ENCODE assay signal across 32 mouse cellular contexts in the genomic region with DNA sequence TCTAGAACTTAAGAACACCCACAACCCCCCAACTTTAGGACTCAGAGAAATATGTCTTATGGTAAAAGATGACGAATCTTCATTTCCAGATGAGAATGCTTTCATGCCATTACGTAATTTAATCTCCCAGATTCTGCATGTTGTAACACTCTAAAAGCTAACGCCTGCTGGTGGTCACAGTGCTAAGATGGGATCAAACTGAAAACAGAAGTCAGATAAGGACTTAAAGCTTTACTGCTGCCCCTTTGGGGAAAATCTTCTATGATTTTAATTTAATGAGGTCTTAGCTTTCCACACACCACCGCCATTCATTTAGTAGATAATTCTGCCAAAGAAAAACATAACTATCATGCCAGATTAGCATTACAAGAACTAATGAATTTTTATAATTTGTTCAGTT. TPM values are rescaled to one million over a fixed set of nuclear protein-coding genes. Genes with fewer than 3 reads are reported as not detected.
DNase-seq lines count a peak whose midpoint lies in the region; ATAC-seq and TF ChIP-seq lines count a peak whose summit lies in the region.
"Had no signal": no experiment of that assay in that cellular context is flagged by ENCODE, and none has a peak within 500 bp of the region (broad histone marks: within the 10 kb centered on the region; RNA-seq: fewer than 3 reads in every experiment).

No protein-coding gene starts in this region.

- H3K9ac ChIP-seq in embryonic facial prominence, embryonic 11.5 days (replicated peaks; ENCODE audit: low read length) = no peak overlapping the region
- no peak overlapping the region for H3K9ac ChIP-seq in kidney, postnatal 0 days (ENCODE audit: low read depth, low read length)
- H3K9ac ChIP-seq in midbrain, embryonic 11.5 days (ENCODE audit: low read length) = no peak overlapping the region
- H3K9ac ChIP-seq in midbrain, embryonic 15.5 days = no peak overlapping the region
- H3K9ac ChIP-seq: forebrain, embryonic 13.5 days; hindbrain, embryonic 12.5 days; hindbrain, embryonic 15.5 days had no signal

- H3K4me3 ChIP-seq in embryonic facial prominence, embryonic 11.5 days (ENCODE audit: low read depth, low read length) = no peak overlapping the region
- H3K4me3 ChIP-seq in embryonic facial prominence, embryonic 10.5 days = no peak overlapping the region
- no peak overlapping the region for H3K4me3 ChIP-seq in kidney, postnatal 0 days (replicated peaks; ENCODE audit: low read depth, low read length)
- no peak overlapping the region for H3K4me3 ChIP-seq in kidney, adult 2 months (ENCODE audit: insufficient read depth, low read depth, low read length)
- H3K4me3 ChIP-seq in midbrain, embryonic 11.5 days (ENCODE audit: low read depth, low read length) = no peak overlapping the region
- H3K4me3 ChIP-seq in midbrain, embryonic 15.5 days = no peak overlapping the region
- H3K4me3 ChIP-seq: forebrain, embryonic 10.5 days; forebrain, embryonic 13.5 days; hindbrain, embryonic 12.5 days; hindbrain, embryonic 15.5 days had no signal

- no peak for ATAC-seq in embryonic facial prominence, embryonic 11.5 days (replicated peaks; ENCODE audit: insufficient number of reproducible peaks, low FRiP score, low TSS enrichment, low read depth)
- no peak for ATAC-seq in kidney, postnatal 0 days (replicated peaks; ENCODE audit: low FRiP score, low read depth)
- ATAC-seq in midbrain, embryonic 11.5 days (ENCODE audit: low FRiP score) = no peak
- ATAC-seq in midbrain, embryonic 15.5 days (replicated peaks) = no peak
- 0 out of 2 replicates have a peak, but pooled peaks have one; percentile 34 for ATAC-seq in megakaryocyte progenitor cell, adult 5-6 weeks (replicated peaks; ENCODE audit: poor library complexity)
- ATAC-seq: activated CD4-positive, CD25-positive, alpha-beta regulatory T cell, adult 4 months; CD4-positive, CD25-positive, alpha-beta regulatory T cell, adult 4 months; forebrain, embryonic 13.5 days; forebrain, embryonic 16.5 days had no signal

- no peak for TF ChIP-seq CTCF in kidney, postnatal 0 days (IDR thresholded peaks at IDR 0.05; ENCODE audit: low read depth)
- no peak for TF ChIP-seq CTCF in kidney, adult 2 months (conservative IDR thresholded peaks at IDR 0.05; ENCODE audit: insufficient read depth, insufficient read length, low read depth, low read length)

- WGBS in embryonic facial prominence, embryonic 11.5 days = 43% methylated on average over 4 of the region's 4 CpGs
- 65% methylated on average over 4 of the region's 4 CpGs for WGBS in embryonic facial prominence, embryonic 10.5 days
- 45% methylated on average over 4 of the region's 4 CpGs for WGBS in kidney, postnatal 0 days
- 66% methylated on average over 4 of the region's 4 CpGs for WGBS in kidney, adult 2 months
- 68% methylated on average over 4 of the region's 4 CpGs for WGBS in midbrain, embryonic 11.5 days
- 71% methylated on average over 4 of the region's 4 CpGs for WGBS in midbrain, embryonic 15.5 days

- no peaks in the 10 kb centered on the region for H3K9me3 ChIP-seq in embryonic facial prominence, embryonic 11.5 days (replicated peaks; ENCODE audit: control insufficient read depth, low read length)
- H3K9me3 ChIP-seq in embryonic facial prominence, embryonic 10.5 days = no peaks in the 10 kb centered on the region
- H3K9me3 ChIP-seq in kidney, postnatal 0 days (replicated peaks; ENCODE audit: low read length) = no peaks in the 10 kb centered on the region
- no peaks in the 10 kb centered on the region for H3K9me3 ChIP-seq in midbrain, embryonic 11.5 days (ENCODE audit: control insufficient read depth, low read length)
- no peaks in the 10 kb centered on the region for H3K9me3 ChIP-seq in midbrain, embryonic 15.5 days
- H3K9me3 ChIP-seq: forebrain, embryonic 10.5 days; forebrain, embryonic 13.5 days; hindbrain, embryonic 12.5 days; hindbrain, embryonic 15.5 days had no signal

- no peak overlapping the region for H3K4me2 ChIP-seq in embryonic facial prominence, embryonic 11.5 days (ENCODE audit: low read depth, low read length)
- no peak overlapping the region for H3K4me2 ChIP-seq in kidney, postnatal 0 days (ENCODE audit: low read length)
- no peak overlapping the region for H3K4me2 ChIP-seq in midbrain, embryonic 11.5 days
- no peak overlapping the region for H3K4me2 ChIP-seq in midbrain, embryonic 15.5 days
- H3K4me2 ChIP-seq: forebrain, embryonic 13.5 days; heart, embryonic 11.5 days; hindbrain, embryonic 12.5 days; hindbrain, embryonic 15.5 days had no signal

- peak; percentile 10 for DNase-seq in embryonic facial prominence, embryonic 11.5 days (ENCODE audit: low spot score)
- no peak for DNase-seq in embryonic facial prominence, embryonic 10.5 days (ENCODE audit: low spot score)
- peak; percentile 49 for DNase-seq in kidney, postnatal 0 days (ENCODE audit: low spot score)
- DNase-seq in kidney, adult 2 months = no peak
- peak; percentile 74 for DNase-seq in midbrain, embryonic 11.5 days (ENCODE audit: low spot score, missing footprints)
- DNase-seq in gastrocnemius, postnatal 4 days (ENCODE audit: low spot score in 2 of 2) = no peak
- DNase-seq: adrenal gland, adult 8-10 months; adrenal gland, postnatal 25 days; cerebellum, adult 11-12 months; cerebellum, adult 8-10 months; gastrocnemius, postnatal 14 days had no signal

- no peak for TF ChIP-seq POLR2A in kidney, adult 2 months (IDR thresholded peaks at IDR 0.05; ENCODE audit: low read depth, low read length)

- H3K27ac ChIP-seq in embryonic facial prominence, embryonic 11.5 days (replicated peaks; ENCODE audit: low read depth, low read length) = no peak overlapping the region
- no peak overlapping the region for H3K27ac ChIP-seq in embryonic facial prominence, embryonic 10.5 days (replicated peaks)
- no peak overlapping the region for H3K27ac ChIP-seq in kidney, postnatal 0 days
- no peak overlapping the region for H3K27ac ChIP-seq in kidney, adult 2 months (ENCODE audit: insufficient read depth, low read depth, low read length)
- H3K27ac ChIP-seq in midbrain, embryonic 11.5 days (ENCODE audit: low read depth, low read length) = no peak overlapping the region
- no peak overlapping the region for H3K27ac ChIP-seq in midbrain, embryonic 15.5 days
- H3K27ac ChIP-seq: forebrain, embryonic 10.5 days; forebrain, embryonic 13.5 days; hindbrain, embryonic 12.5 days; hindbrain, embryonic 15.5 days had no signal

- no peaks in the 10 kb centered on the region for H3K27me3 ChIP-seq in embryonic facial prominence, embryonic 11.5 days (ENCODE audit: control insufficient read depth, insufficient read depth, low read length)
- no peaks in the 10 kb centered on the region for H3K27me3 ChIP-seq in embryonic facial prominence, embryonic 10.5 days (replicated peaks; ENCODE audit: low read depth, poor library complexity, severe bottlenecking)
- no peaks in the 10 kb centered on the region for H3K27me3 ChIP-seq in kidney, postnatal 0 days (ENCODE audit: insufficient read depth, low read length)
- no peaks in the 10 kb centered on the region for H3K27me3 ChIP-seq in kidney, adult 2 months (replicated peaks; ENCODE audit: control insufficient read depth, insufficient read depth, low read length)
- H3K27me3 ChIP-seq in midbrain, embryonic 11.5 days (ENCODE audit: control insufficient read depth, insufficient read depth, low read length) = no peaks in the 10 kb centered on the region
- no peaks in the 10 kb centered on the region for H3K27me3 ChIP-seq in midbrain, embryonic 15.5 days (replicated peaks)
- H3K27me3 ChIP-seq: forebrain, embryonic 13.5 days; hindbrain, embryonic 12.5 days; hindbrain, embryonic 15.5 days had no signal

- no peaks in the 10 kb centered on the region for H3K36me3 ChIP-seq in embryonic facial prominence, embryonic 11.5 days (replicated peaks; ENCODE audit: control insufficient read depth, insufficient read depth, low read depth, low read length)
- no peaks in the 10 kb centered on the region for H3K36me3 ChIP-seq in embryonic facial prominence, embryonic 10.5 days (replicated peaks)
- no peaks in the 10 kb centered on the region for H3K36me3 ChIP-seq in kidney, postnatal 0 days (ENCODE audit: insufficient read depth, low read length)
- H3K36me3 ChIP-seq in kidney, adult 2 months (ENCODE audit: control insufficient read depth, insufficient read depth, low read length) = no peaks in the 10 kb centered on the region
- H3K36me3 ChIP-seq in midbrain, embryonic 11.5 days (ENCODE audit: control insufficient read depth, insufficient read depth, low read length) = no peaks in the 10 kb centered on the region
- no peaks in the 10 kb centered on the region for H3K36me3 ChIP-seq in midbrain, embryonic 15.5 days (replicated peaks)
- H3K36me3 ChIP-seq: forebrain, embryonic 10.5 days; hindbrain, embryonic 12.5 days; hindbrain, embryonic 15.5 days had no signal

- no peaks in the 10 kb centered on the region for H3K4me1 ChIP-seq in embryonic facial prominence, embryonic 11.5 days (ENCODE audit: control insufficient read depth, insufficient read depth, low read length)
- H3K4me1 ChIP-seq in embryonic facial prominence, embryonic 10.5 days = peaks cover 11% of the 10 kb centered on the region
- H3K4me1 ChIP-seq in kidney, postnatal 0 days (replicated peaks; ENCODE audit: insufficient read depth, low read length) = 0 out of 2 replicates have a peak, but pooled peaks cover 3% of the 10 kb centered on the region
- no peaks in the 10 kb centered on the region for H3K4me1 ChIP-seq in kidney, adult 2 months (ENCODE audit: control insufficient read depth, insufficient read depth, low read length)
- H3K4me1 ChIP-seq in midbrain, embryonic 11.5 days (ENCODE audit: control insufficient read depth, insufficient read depth, low read length) = peaks cover 2% of the 10 kb centered on the region; the same call in 1 of the 2 replicates
- H3K4me1 ChIP-seq in midbrain, embryonic 15.5 days = no peaks in the 10 kb centered on the region
- H3K4me1 ChIP-seq: forebrain, embryonic 13.5 days; hindbrain, embryonic 12.5 days; hindbrain, embryonic 15.5 days had no signal

RNA-seq across cellular contexts. Expression of gene Alb, which starts 6.1 kb away (rescaled TPM):
- 0.20 and 1.3 TPM in 2 replicates for polyA plus RNA-seq in embryonic facial prominence, embryonic 11.5 days (2014; fragmentation: Nextera tagmentation; extraction: Ambion mirVana)
- not detected in 2 replicates for polyA plus RNA-seq in embryonic facial prominence, embryonic 10.5 days (2016; fragmentation: Nextera tagmentation; extraction: Ambion mirVana)
- polyA plus RNA-seq in kidney, postnatal 0 days (2015; fragmentation: Nextera tagmentation; extraction: Ambion mirVana) = 3.1 and 6.9 TPM in 2 replicates
- 10.7 and 10.8 TPM in 2 replicates for polyA plus RNA-seq in kidney, adult 2 months (2012; rRNA removed)
- not detected in 2 replicates for polyA plus RNA-seq in midbrain, embryonic 11.5 days (2014; fragmentation: Nextera tagmentation; extraction: Ambion mirVana)
- 0.10 and 5.6 TPM in 2 replicates for polyA plus RNA-seq in midbrain, embryonic 15.5 days (2015; fragmentation: Nextera tagmentation; extraction: Ambion mirVana)
- total RNA-seq in megakaryocyte progenitor cell, adult 5-6 weeks (2015) = not detected in 2 replicates
- total RNA-seq in megakaryocyte progenitor cell, adult 5-6 weeks (2017) = not detected in 2 replicates
- 100 to 1,000 TPM in 1 of 2 experiments, 10 to 100 TPM in 1; 13.1 to 124 TPM for total RNA-seq in gastrocnemius, postnatal 4 days (2021)
- total RNA-seq: heart, postnatal 25 days; hematopoietic stem cell, adult 5-6 weeks; MEL had no signal
- polyA plus RNA-seq: activated CD4-positive, CD25-positive, alpha-beta regulatory T cell, adult 4 months; C2C12; CD4-positive, CD25-positive, alpha-beta regulatory T cell, adult 4 months; forebrain, embryonic 10.5 days; forebrain, embryonic 13.5 days; hindbrain, embryonic 12.5 days had no signal

RNA-seq across cellular contexts. Expression of gene Afp, which starts 23.7 kb away (rescaled TPM):
- polyA plus RNA-seq in embryonic facial prominence, embryonic 11.5 days (2014; fragmentation: Nextera tagmentation; extraction: Ambion mirVana) = 3.0 and 3.9 TPM in 2 replicates
- 0.19 and 1.4 TPM in 2 replicates for polyA plus RNA-seq in embryonic facial prominence, embryonic 10.5 days (2016; fragmentation: Nextera tagmentation; extraction: Ambion mirVana)
- polyA plus RNA-seq in kidney, postnatal 0 days (2015; fragmentation: Nextera tagmentation; extraction: Ambion mirVana) = 123 and 130 TPM in 2 replicates
- polyA plus RNA-seq in kidney, adult 2 months (2012; rRNA removed) = 0.75 and 0.78 TPM in 2 replicates
- polyA plus RNA-seq in midbrain, embryonic 11.5 days (2014; fragmentation: Nextera tagmentation; extraction: Ambion mirVana) = not detected in 2 replicates
- 0.61 and 8.7 TPM in 2 replicates for polyA plus RNA-seq in midbrain, embryonic 15.5 days (2015; fragmentation: Nextera tagmentation; extraction: Ambion mirVana)
- total RNA-seq in megakaryocyte progenitor cell, adult 5-6 weeks (2015) = 1.1 and 1.2 TPM in 2 replicates
- 0.21 and 1.3 TPM in 2 replicates for total RNA-seq in megakaryocyte progenitor cell, adult 5-6 weeks (2017)
- total RNA-seq in gastrocnemius, postnatal 4 days (2021) = 10 to 100 TPM in 1 of 2 experiments, 1 to 10 TPM in 1; 5.0 to 37.2 TPM
- total RNA-seq: adrenal gland, adult 8-10 months; adrenal gland, postnatal 25 days; gastrocnemius, adult 18-20 months; gastrocnemius, postnatal 14 days; heart, adult 8-10 months; heart, postnatal 25 days had no signal

RNA-seq across cellular contexts. Expression of gene Afm, which starts 51.9 kb away (rescaled TPM):
- polyA plus RNA-seq in embryonic facial prominence, embryonic 11.5 days (2014; fragmentation: Nextera tagmentation; extraction: Ambion mirVana) = not detected in 2 replicates
- not detected in 2 replicates for polyA plus RNA-seq in embryonic facial prominence, embryonic 10.5 days (2016; fragmentation: Nextera tagmentation; extraction: Ambion mirVana)
- 22.0 and 22.8 TPM in 2 replicates for polyA plus RNA-seq in kidney, postnatal 0 days (2015; fragmentation: Nextera tagmentation; extraction: Ambion mirVana)
- polyA plus RNA-seq in kidney, adult 2 months (2012; rRNA removed) = 21.0 and 21.1 TPM in 2 replicates
- polyA plus RNA-seq in midbrain, embryonic 11.5 days (2014; fragmentation: Nextera tagmentation; extraction: Ambion mirVana) = not detected in 2 replicates
- polyA plus RNA-seq in midbrain, embryonic 15.5 days (2015; fragmentation: Nextera tagmentation; extraction: Ambion mirVana) = not detected in 2 replicates
- total RNA-seq in megakaryocyte progenitor cell, adult 5-6 weeks (2015) = not detected in 2 replicates
- not detected in 2 replicates for total RNA-seq in megakaryocyte progenitor cell, adult 5-6 weeks (2017)
- total RNA-seq in gastrocnemius, postnatal 4 days (2021) = under 1 TPM in 1 of 2 experiments, not detected in 1; 0.60 TPM
- total RNA-seq: adrenal gland, postnatal 25 days; gastrocnemius, postnatal 14 days; heart, adult 8-10 months; heart, postnatal 25 days; MEL had no signal
- polyA plus RNA-seq: brain, embryonic 14.5 days; C2C12; CD4-positive, CD25-positive, alpha-beta regulatory T cell, adult 4 months; cortical plate, adult 2 months; embryonic facial prominence, embryonic 14.5 days; forebrain, embryonic 10.5 days; forebrain, embryonic 13.5 days; forebrain, embryonic 16.5 days; heart, embryonic 11.5 days; heart, embryonic 14.5 days; heart, postnatal 0 days; hindbrain, embryonic 12.5 days; hindbrain, embryonic 15.5 days had no signal

Comparison
In these comparisons a context has a peak if more than half of its experiments do, and no peak if none do; other contexts are left out.
1. DNase-seq: peak in embryonic facial prominence, embryonic 11.5 days (single experiment), kidney, postnatal 0 days (single experiment) and midbrain, embryonic 11.5 days (single experiment); none in embryonic facial prominence, embryonic 10.5 days (single experiment), kidney, adult 2 months (single experiment) and gastrocnemius, postnatal 4 days (0 of 2).
2. RNA of gene Afp, which starts 23.7 kb away (polyA plus RNA-seq): 123 to 130 TPM in kidney, postnatal 0 days; 3.0 to 3.9 TPM in embryonic facial prominence, embryonic 11.5 days, 0.75 to 0.78 TPM in kidney, adult 2 months, 0.61 to 8.7 TPM in midbrain, embryonic 15.5 days, 0.19 to 1.4 TPM in embryonic facial prominence, embryonic 10.5 days and not detected in midbrain, embryonic 11.5 days; every median in the first group is over 10 times any median in the second.
3. RNA of gene Afm, which starts 51.9 kb away (polyA plus RNA-seq): 22.0 to 22.8 TPM in kidney, postnatal 0 days and 21.0 to 21.1 TPM in kidney, adult 2 months; not detected in midbrain, embryonic 15.5 days, not detected in embryonic facial prominence, embryonic 11.5 days, not detected in embryonic facial prominence, embryonic 10.5 days and not detected in midbrain, embryonic 11.5 days; every median in the first group is over 10 times any median in the second.